Comparison of ENCODE assay signal across 8 mouse cellular contexts in genomic region chr17:49468223-49468622, GRCm38 (mm10). TPM values are rescaled to one million over a fixed set of nuclear protein-coding genes. Genes with fewer than 3 reads are reported as not detected.
A peak's percentile ranks its signal among the peaks of the same experiment; 100 is the strongest.
DNase-seq lines count a peak whose midpoint lies in the region; ATAC-seq and TF ChIP-seq lines count a peak whose summit lies in the region.

No protein-coding gene starts in this region.

- ATAC-seq in midbrain, embryonic 16.5 days: no peak
- ATAC-seq in intestine, embryonic 16.5 days: 0 out of 2 replicates have a peak, but pooled peaks have one; percentile 21
- no peak for ATAC-seq in midbrain, postnatal 0 days (ENCODE audit: low FRiP score)
- peak; percentile 11; the same call in 1 of the 2 replicates for ATAC-seq in stomach, postnatal 0 days (ENCODE audit: low FRiP score, low TSS enrichment)

- H3K27ac ChIP-seq in midbrain, embryonic 10.5 days (replicated peaks): no peak overlapping the region
- H3K27ac ChIP-seq in midbrain, embryonic 16.5 days (ENCODE audit: low read length): no peak overlapping the region
- H3K27ac ChIP-seq in intestine, embryonic 16.5 days (ENCODE audit: low read length): no peak overlapping the region
- H3K27ac ChIP-seq in midbrain, postnatal 0 days (ENCODE audit: low read depth, low read length): no peak overlapping the region
- no peak overlapping the region for H3K27ac ChIP-seq in stomach, postnatal 0 days (replicated peaks)

- no peaks in the 10 kb centered on the region for H3K9me3 ChIP-seq in midbrain, embryonic 10.5 days (replicated peaks)
- H3K9me3 ChIP-seq in midbrain, embryonic 16.5 days (replicated peaks; ENCODE audit: control insufficient read depth, low read length, poor library complexity, severe bottlenecking): no peaks in the 10 kb centered on the region
- no peaks in the 10 kb centered on the region for H3K9me3 ChIP-seq in intestine, embryonic 16.5 days (ENCODE audit: control insufficient read depth, low read length)
- no peaks in the 10 kb centered on the region for H3K9me3 ChIP-seq in midbrain, postnatal 0 days (ENCODE audit: low read length)
- no peaks in the 10 kb centered on the region for H3K9me3 ChIP-seq in stomach, postnatal 0 days (ENCODE audit: control insufficient read depth, low read length)

- no peak overlapping the region for H3K4me3 ChIP-seq in midbrain, embryonic 10.5 days
- H3K4me3 ChIP-seq in midbrain, embryonic 16.5 days (ENCODE audit: low read depth, low read length): no peak overlapping the region
- no peak overlapping the region for H3K4me3 ChIP-seq in intestine, embryonic 16.5 days (ENCODE audit: low read length)
- H3K4me3 ChIP-seq in midbrain, postnatal 0 days (ENCODE audit: low read depth, low read length): no peak overlapping the region
- H3K4me3 ChIP-seq in stomach, postnatal 0 days (ENCODE audit: low read depth, low read length): no peak overlapping the region

- H3K4me1 ChIP-seq in midbrain, embryonic 10.5 days: peaks cover 11% of the 10 kb centered on the region
- H3K4me1 ChIP-seq in midbrain, embryonic 16.5 days (ENCODE audit: control insufficient read depth, insufficient read depth, low read length): no peaks in the 10 kb centered on the region
- H3K4me1 ChIP-seq in intestine, embryonic 16.5 days (ENCODE audit: control insufficient read depth, insufficient read depth, low read length): no peaks in the 10 kb centered on the region
- no peaks in the 10 kb centered on the region for H3K4me1 ChIP-seq in midbrain, postnatal 0 days (ENCODE audit: insufficient read depth, low read length)
- H3K4me1 ChIP-seq in stomach, postnatal 0 days (replicated peaks; ENCODE audit: control insufficient read depth, insufficient read depth): no peaks in the 10 kb centered on the region

- H3K27me3 ChIP-seq in midbrain, embryonic 10.5 days (ENCODE audit: low read depth, poor library complexity, severe bottlenecking): no peaks in the 10 kb centered on the region
- no peaks in the 10 kb centered on the region for H3K27me3 ChIP-seq in midbrain, embryonic 16.5 days (ENCODE audit: control insufficient read depth, insufficient read depth, low read depth, low read length)
- H3K27me3 ChIP-seq in intestine, embryonic 16.5 days (replicated peaks; ENCODE audit: control insufficient read depth, insufficient read depth, low read length): no peaks in the 10 kb centered on the region
- no peaks in the 10 kb centered on the region for H3K27me3 ChIP-seq in midbrain, postnatal 0 days (ENCODE audit: insufficient read depth, low read length)
- H3K27me3 ChIP-seq in stomach, postnatal 0 days (ENCODE audit: control insufficient read depth, insufficient read depth, low read length): no peaks in the 10 kb centered on the region

- H3K36me3 ChIP-seq in midbrain, embryonic 10.5 days: no peaks in the 10 kb centered on the region
- H3K36me3 ChIP-seq in midbrain, embryonic 16.5 days (ENCODE audit: control insufficient read depth, insufficient read depth, low read length): no peaks in the 10 kb centered on the region
- no peaks in the 10 kb centered on the region for H3K36me3 ChIP-seq in intestine, embryonic 16.5 days (ENCODE audit: control insufficient read depth, insufficient read depth, low read length)
- no peaks in the 10 kb centered on the region for H3K36me3 ChIP-seq in midbrain, postnatal 0 days (ENCODE audit: insufficient read depth, low read length)
- no peaks in the 10 kb centered on the region; the same call in none of the 2 replicates for H3K36me3 ChIP-seq in stomach, postnatal 0 days (ENCODE audit: control insufficient read depth, insufficient read depth, low read length)

- no peak for TF ChIP-seq EP300 in stomach, postnatal 0 days (optimal IDR thresholded peaks at IDR 0.05)

- WGBS in midbrain, embryonic 10.5 days: 36% methylated on average over 4 of the region's 4 CpGs
- WGBS in midbrain, embryonic 16.5 days: 30% methylated on average over 4 of the region's 4 CpGs
- WGBS in intestine, embryonic 16.5 days: 35% methylated on average over 4 of the region's 4 CpGs
- WGBS in midbrain, postnatal 0 days: 38% methylated on average over 4 of the region's 4 CpGs
- WGBS in stomach, postnatal 0 days: 35% methylated on average over 4 of the region's 4 CpGs

- TF ChIP-seq CTCF in midbrain, postnatal 0 days (IDR thresholded peaks at IDR 0.05): peak; percentile 87
- peak; percentile 98 for TF ChIP-seq CTCF in stomach, postnatal 0 days (IDR thresholded peaks at IDR 0.05; ENCODE audit: low read depth)

- peak; percentile 58 for DNase-seq in midbrain, embryonic 10.5 days (ENCODE audit: low spot score)
- peak; percentile 74 to 77 for DNase-seq in cerebellum, postnatal 14 days
- peak; percentile 70 to 84 for DNase-seq in frontal cortex, postnatal 36 days (ENCODE audit: low spot score in 2 of 2)
- DNase-seq in left cerebral cortex, postnatal 14 days (ENCODE audit: low spot score in 2 of 2): peak; percentile 77 to 82
- DNase-seq in midbrain, postnatal 0 days (ENCODE audit: low spot score): peak; percentile 67
- peak; percentile 64 for DNase-seq in stomach, postnatal 0 days (ENCODE audit: low spot score)

- H3K4me2 ChIP-seq in midbrain, embryonic 16.5 days (ENCODE audit: low read length): no peak overlapping the region
- no peak overlapping the region for H3K4me2 ChIP-seq in intestine, embryonic 16.5 days (ENCODE audit: low read depth, low read length)
- no peak overlapping the region for H3K4me2 ChIP-seq in midbrain, postnatal 0 days (ENCODE audit: low read depth, low read length, poor library complexity, severe bottlenecking)
- H3K4me2 ChIP-seq in stomach, postnatal 0 days (replicated peaks; ENCODE audit: low read depth): no peak overlapping the region

- H3K9ac ChIP-seq in midbrain, embryonic 16.5 days (ENCODE audit: low read depth, low read length): no peak overlapping the region
- H3K9ac ChIP-seq in intestine, embryonic 16.5 days (ENCODE audit: low read depth, low read length): no peak overlapping the region
- no peak overlapping the region for H3K9ac ChIP-seq in midbrain, postnatal 0 days (replicated peaks; ENCODE audit: low read length, poor library complexity, severe bottlenecking)
- H3K9ac ChIP-seq in stomach, postnatal 0 days (ENCODE audit: low read length): no peak overlapping the region

- intact Hi-C loops in left cerebral cortex, postnatal 14 days (cut with DNase I): no loop called here

RNA-seq across cellular contexts. Expression of gene Mocs1, which starts 40.1 kb away (rescaled TPM):
- polyA plus RNA-seq in midbrain, embryonic 10.5 days (2016; fragmentation: Nextera tagmentation; extraction: Ambion mirVana): 4.9 and 5.2 TPM in 2 replicates
- 5.1 and 5.8 TPM in 2 replicates for polyA plus RNA-seq in midbrain, embryonic 16.5 days (2015; fragmentation: Nextera tagmentation; extraction: Ambion mirVana)
- 11.4 and 14.6 TPM in 2 replicates for polyA plus RNA-seq in intestine, embryonic 16.5 days (2015; fragmentation: Nextera tagmentation; extraction: Ambion mirVana)
- 10 to 100 TPM in 1 of 2 experiments, 1 to 10 TPM in 1; 9.9 to 12.5 TPM for total RNA-seq in left cerebral cortex, postnatal 14 days (2021)
- 8.6 and 10.7 TPM in 2 replicates for total RNA-seq in midbrain, postnatal 0 days (2014; rRNA removed)
- 4.9 and 5.2 TPM in 2 replicates for polyA plus RNA-seq in midbrain, postnatal 0 days (2015; fragmentation: Nextera tagmentation; extraction: Ambion mirVana)
- 5.0 and 7.5 TPM in 2 replicates for polyA plus RNA-seq in stomach, postnatal 0 days (2015; fragmentation: Nextera tagmentation; extraction: Ambion mirVana)

Comparison
In these comparisons a context has a peak if more than half of its experiments do, and no peak if none do; other contexts are left out.
1. ATAC-seq: peak in intestine, embryonic 16.5 days (single experiment) and stomach, postnatal 0 days (single experiment); none in midbrain, embryonic 16.5 days (single experiment) and midbrain, postnatal 0 days (single experiment).
2. Peak in every context shown above with its lines, with median percentiles within 50 percentile points of each other: DNase-seq.